Mouse (Mus musculus) testis, adult 2 months (tissue): Measurements from ENCODE around the gene Idi2. TPM values are rescaled to one million over a fixed set of nuclear protein-coding genes. Genes with fewer than 3 reads are reported as not detected.
"Not testable (repeated sequence)": the region's sequence is repeated elsewhere in the genome, so short reads cannot be mapped to it uniquely, and the experiment has no call there.

Source experiments
- H3K27ac ChIP-seq: fragments of 200-500 bp; 2 replicates; pipeline ENCODE4 v1.5.1; 2012; ENCODE audit warnings: low read depth, low read length; ENCODE audit not compliant: control insufficient read depth, insufficient read depth
- H3K27me3 ChIP-seq: fragments of 200-500 bp; 2 replicates; pipeline ENCODE4 v1.6.1; 2012; ENCODE audit warnings: mild to moderate bottlenecking, low read length, moderate library complexity; ENCODE audit not compliant: control insufficient read depth, insufficient read depth
- H3K36me3 ChIP-seq: fragments of 200-500 bp; 2 replicates; pipeline ENCODE4 v1.6.1; 2012; ENCODE audit warnings: mild to moderate bottlenecking, low read length; ENCODE audit not compliant: control insufficient read depth, insufficient read depth
- H3K4me1 ChIP-seq: fragments of 200-500 bp; 2 replicates; pipeline ENCODE4 v1.6.1; 2012; ENCODE audit warnings: low read length; ENCODE audit not compliant: control insufficient read depth, insufficient read depth
- H3K4me3 ChIP-seq: fragments of 200-500 bp; 2 replicates; pipeline ENCODE4 v1.5.1; 2012; ENCODE audit warnings: low read depth, mild to moderate bottlenecking, low read length, moderate library complexity, mixed read lengths; ENCODE audit not compliant: control insufficient read depth
- CTCF ChIP-seq: fragments of 200-500 bp; IDR thresholded peaks from 2 replicates; pipeline ENCODE4 v1.5.1; 2012; ENCODE audit warnings: low read depth, mild to moderate bottlenecking, inconsistent platforms, low read length, moderate library complexity; ENCODE audit not compliant: control insufficient read depth, insufficient read depth, insufficient replicate concordance
- POLR2A ChIP-seq: fragments of 200-500 bp; IDR thresholded peaks from 2 replicates; pipeline ENCODE4 v1.6.1; 2012; ENCODE audit warnings: low read depth, mild to moderate bottlenecking, inconsistent platforms, low read length, moderate library complexity; ENCODE audit not compliant: control insufficient read depth
- polyA plus RNA-seq: library from polyadenylated mRNA; depleted of rRNA; stranded (reverse); fragments of >200 nt; gene quantifications from 2 replicates; pipeline ENCODE4 v1.2.3, GENCODE M21; 2012; rRNA removed

Idi2 gene
- not detected in 2 replicates for polyA plus RNA-seq

DNA sequence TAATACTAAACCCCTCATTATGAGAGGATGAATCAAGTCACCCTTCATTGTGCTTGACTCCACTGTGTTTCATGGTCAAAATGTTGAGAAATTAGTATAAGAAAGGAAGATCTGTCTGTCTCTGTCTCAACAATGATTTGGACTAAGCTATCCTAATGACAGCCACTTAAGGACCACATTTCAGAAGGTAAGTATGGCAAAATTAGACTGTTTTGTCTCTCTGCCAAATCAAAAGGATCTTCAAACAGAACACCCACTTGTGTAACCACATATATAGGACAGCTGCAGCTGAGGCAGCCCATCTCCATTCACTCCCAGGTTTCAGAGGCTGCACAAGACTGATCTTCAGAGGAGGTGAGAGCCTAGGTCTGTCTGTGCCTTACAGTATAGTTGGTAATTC, at the start of gene Idi2:
Gene Idi2, plus strand, starts transcription at position 301 of the 400 bp plus-strand sequence.
- not testable (repeated sequence) for H3K4me3 ChIP-seq, H3K27me3 ChIP-seq, H3K4me1 ChIP-seq, H3K27ac ChIP-seq, H3K36me3 ChIP-seq

DNA sequence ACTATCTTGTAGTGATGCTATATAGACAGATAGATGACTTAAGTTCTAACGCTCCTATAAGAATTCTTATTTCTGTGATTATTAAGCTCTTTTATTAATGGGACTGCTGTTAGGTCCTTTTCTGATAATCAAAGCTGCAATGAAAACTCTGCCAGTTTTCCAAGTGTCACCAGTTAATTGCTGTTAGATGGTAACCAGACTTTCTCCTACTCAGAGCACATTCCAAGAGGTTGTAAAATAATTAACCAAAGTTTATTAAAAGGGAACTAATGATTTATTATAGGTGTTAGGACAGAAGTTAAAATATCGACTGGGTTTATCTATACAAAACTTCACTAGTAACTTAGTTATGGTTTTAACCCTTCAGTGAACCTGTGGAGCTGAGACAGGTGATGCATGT, 46.7 kb upstream of the Idi2 start:
- H3K36me3 ChIP-seq, H3K4me1 ChIP-seq, H3K27me3 ChIP-seq, H3K27ac ChIP-seq, H3K4me3 ChIP-seq: not testable (repeated sequence)

DNA sequence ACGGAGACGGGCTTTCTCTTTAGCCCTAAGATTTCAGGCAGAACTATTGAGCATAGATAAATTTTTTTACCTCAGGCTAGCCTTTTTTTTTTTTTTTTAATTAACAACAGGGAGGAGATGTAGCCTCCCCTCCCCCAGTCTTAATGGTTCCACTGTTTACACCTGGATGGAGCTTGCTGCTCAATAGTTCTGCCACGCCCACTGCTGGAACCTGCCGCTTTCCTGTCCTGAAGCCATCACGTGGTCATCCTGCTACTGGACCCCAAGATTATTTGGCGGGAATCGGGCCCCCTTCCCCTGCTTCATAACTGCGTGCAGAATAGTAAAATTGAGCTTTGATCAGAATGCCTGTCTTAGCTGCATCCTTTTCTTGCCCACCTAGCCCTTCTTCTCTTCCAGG, 38.8 kb upstream of the Idi2 start:
- H3K36me3 ChIP-seq, H3K4me1 ChIP-seq, H3K27ac ChIP-seq, H3K27me3 ChIP-seq, H3K4me3 ChIP-seq: not testable (repeated sequence)

DNA sequence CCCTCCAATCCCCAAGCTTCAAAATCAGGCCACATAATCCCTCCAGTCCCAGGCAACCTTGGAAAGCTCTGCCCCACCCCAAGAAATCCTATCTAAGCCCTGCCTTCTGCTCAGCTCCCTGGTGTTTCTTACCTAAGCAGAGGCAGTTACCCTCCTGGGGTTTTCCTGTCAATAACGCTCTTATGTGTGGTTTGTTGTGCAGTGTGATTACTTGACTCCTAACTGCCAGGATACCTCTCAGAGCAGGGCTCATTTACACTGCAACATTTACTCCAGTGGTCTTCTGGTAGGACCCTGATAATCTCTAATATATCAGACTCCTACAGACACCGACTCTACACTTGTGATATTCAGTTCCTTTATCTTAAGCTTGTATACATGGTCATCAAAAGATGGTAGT, 19.2 kb upstream of the Idi2 start:
- Histone ChIP-seq H3K36me3 (no peaks in the 10 kb centered on the region), H3K4me3 (no peak overlapping the region), H3K27ac (no peak overlapping the region), H3K27me3 (no peaks in the 10 kb centered on the region), H3K4me1 (no peaks in the 10 kb centered on the region)
- TF ChIP-seq CTCF (no peak), POLR2A (no peak)

DNA sequence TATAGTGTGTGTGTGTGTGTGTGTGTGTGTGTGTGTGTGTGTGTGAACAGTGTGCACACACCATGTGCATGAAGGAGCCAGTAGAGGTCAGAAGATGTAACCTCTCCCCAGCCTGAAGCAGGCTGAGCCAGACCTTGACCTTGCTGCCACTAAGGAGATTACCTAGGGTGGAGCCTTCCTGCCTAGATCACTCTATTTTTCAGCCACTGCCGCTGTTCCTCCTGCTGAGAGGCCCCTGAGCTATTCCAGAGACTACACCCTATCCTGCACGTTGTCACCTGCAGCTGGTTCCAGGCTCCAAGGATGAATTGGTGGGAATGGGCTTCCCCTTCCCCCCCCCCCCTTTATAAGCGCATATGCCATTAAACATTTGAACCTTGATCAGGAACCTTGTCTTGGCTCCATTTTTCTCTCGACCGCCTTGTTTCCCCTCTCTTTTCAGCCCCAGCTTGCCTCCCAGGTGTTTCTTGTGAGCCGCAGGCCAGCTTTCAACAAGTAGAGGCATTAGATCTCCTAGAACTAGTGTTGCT, 15.0 kb upstream of the Idi2 start:
- H3K36me3 ChIP-seq, H3K27ac ChIP-seq, H3K4me3 ChIP-seq, H3K27me3 ChIP-seq, H3K4me1 ChIP-seq: not testable (repeated sequence)

GRCm38 (mm10) chr13:8941110-8941509, 11.6 kb upstream of the Idi2 start:
- H3K27ac ChIP-seq, H3K36me3 ChIP-seq, H3K4me1 ChIP-seq, H3K4me3 ChIP-seq, H3K27me3 ChIP-seq: not testable (repeated sequence)

- H3K27me3 ChIP-seq, H3K36me3 ChIP-seq, H3K4me1 ChIP-seq, H3K4me3 ChIP-seq, H3K27ac ChIP-seq: not testable (repeated sequence)
Measured at GRCm38 (mm10) chr13:8941701-8942100, 11.0 kb upstream of the Idi2 start.

- not testable (repeated sequence) for H3K4me3 ChIP-seq, H3K27ac ChIP-seq, H3K4me1 ChIP-seq, H3K36me3 ChIP-seq, H3K27me3 ChIP-seq
Measured at GRCm38 (mm10) chr13:8943828-8944227, 8.8 kb upstream of the Idi2 start.

DNA sequence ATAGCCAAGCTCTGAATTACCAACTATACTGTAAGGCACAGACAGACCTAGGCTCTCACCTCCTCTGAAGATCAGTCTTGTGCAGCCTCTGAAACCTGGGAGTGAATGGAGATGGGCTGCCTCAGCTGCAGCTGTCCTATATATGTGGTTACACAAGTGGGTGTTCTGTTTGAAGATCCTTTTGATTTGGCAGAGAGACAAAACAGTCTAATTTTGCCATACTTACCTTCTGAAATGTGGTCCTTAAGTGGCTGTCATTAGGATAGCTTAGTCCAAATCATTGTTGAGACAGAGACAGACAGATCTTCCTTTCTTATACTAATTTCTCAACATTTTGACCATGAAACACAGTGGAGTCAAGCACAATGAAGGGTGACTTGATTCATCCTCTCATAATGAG, 4.5 kb upstream of the Idi2 start, which contains the start of gene Gm9745:
Gene Gm9745, minus strand, starts transcription at position 101 of the 400 bp plus-strand sequence.
- H3K27me3 ChIP-seq, H3K4me1 ChIP-seq, H3K4me3 ChIP-seq, H3K36me3 ChIP-seq, H3K27ac ChIP-seq: not testable (repeated sequence)

GRCm38 (mm10) chr13:8955127-8955526, 2.5 kb downstream of the Idi2 start:
- H3K36me3 ChIP-seq, H3K27ac ChIP-seq, H3K4me1 ChIP-seq, H3K4me3 ChIP-seq, H3K27me3 ChIP-seq: not testable (repeated sequence)

GRCm38 (mm10) chr13:8956873-8957272, 4.2 kb downstream of the Idi2 start:
- H3K27ac ChIP-seq, H3K4me3 ChIP-seq, H3K36me3 ChIP-seq, H3K4me1 ChIP-seq, H3K27me3 ChIP-seq: not testable (repeated sequence)

DNA sequence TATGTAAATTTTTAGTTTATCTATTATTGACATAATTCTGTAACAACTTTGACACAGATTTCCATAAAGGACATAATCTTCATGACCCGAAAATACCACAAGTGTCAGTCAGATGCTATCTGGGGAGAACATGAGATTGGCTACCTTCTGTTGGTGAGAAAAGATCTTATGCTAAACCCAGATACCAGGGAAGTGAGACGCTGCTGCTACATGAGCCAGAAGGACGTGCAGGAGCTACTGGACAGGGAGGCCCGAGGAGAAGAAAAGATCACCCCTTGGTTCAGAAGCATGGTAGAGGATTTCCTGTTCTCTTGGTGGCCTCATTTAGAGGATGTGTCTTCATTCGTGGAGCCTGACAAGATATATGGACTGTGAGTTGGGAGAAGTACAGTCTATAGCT, 6.4 kb downstream of the Idi2 start:
- H3K36me3 ChIP-seq, H3K27ac ChIP-seq, H3K4me1 ChIP-seq, H3K27me3 ChIP-seq, H3K4me3 ChIP-seq: not testable (repeated sequence)
